Mouse (Mus musculus): ENCODE data around the gene Sypl. TPM values are rescaled to one million over a fixed set of nuclear protein-coding genes. Genes with fewer than 3 reads are reported as not detected.
A peak's percentile ranks its signal among the peaks of the same experiment; 100 is the strongest.

The Sypl gene
- polyA plus RNA-seq, 1 experiment: 54.7 TPM

GRCm38 (mm10) chr12:33016824-33017705, 63.4 kb downstream of the Sypl start:
- no peak overlapping the region for H3K27ac ChIP-seq (ENCODE audit: insufficient read depth, low read length)
- TF ChIP-seq POLR2A (IDR thresholded peaks at IDR 0.05; ENCODE audit: borderline replicate concordance, insufficient read depth, low read length): no peak
- TF ChIP-seq CTCF (IDR thresholded peaks at IDR 0.05; ENCODE audit: borderline replicate concordance, insufficient read depth, low read depth, low read length): no peak
- peaks cover 4% of the 10 kb centered on the region; the same call in 1 of the 2 replicates for H3K4me1 ChIP-seq (ENCODE audit: control insufficient read depth, insufficient read depth, low read length)
- DNase-seq: no peak
- no peaks in the 10 kb centered on the region for H3K27me3 ChIP-seq (ENCODE audit: control insufficient read depth, insufficient read depth, low read length)
- no peak overlapping the region for H3K4me3 ChIP-seq (replicated peaks; ENCODE audit: insufficient read depth, low read depth, low read length)
- WGBS: 88% methylated on average over 7 of the region's 7 CpGs

DNA sequence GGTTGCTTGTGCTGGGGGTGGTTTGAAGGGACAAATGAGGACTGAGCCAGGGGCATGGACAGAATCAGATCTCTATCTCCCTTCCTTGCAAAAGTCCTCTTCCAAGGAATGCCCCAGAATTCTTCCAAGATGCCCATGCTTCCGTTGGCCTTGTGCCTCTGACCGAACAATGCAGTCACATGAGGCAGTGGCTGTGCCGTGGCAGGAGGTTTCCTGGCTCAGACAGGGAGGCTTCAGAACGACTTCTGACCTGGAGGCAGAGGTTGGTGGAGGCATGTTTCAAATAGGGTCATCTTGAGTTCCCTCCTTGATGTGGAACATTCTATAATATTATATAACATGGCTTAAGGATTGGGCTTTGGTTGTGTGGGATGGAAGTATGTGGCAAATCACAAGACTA, 64.9 kb downstream of the Sypl start:
- Histone ChIP-seq H3K27me3 (ENCODE audit: control insufficient read depth, insufficient read depth, low read length) (no peaks in the 10 kb centered on the region), H3K27ac (ENCODE audit: insufficient read depth, low read length) (no peak overlapping the region), H3K4me1 (ENCODE audit: control insufficient read depth, insufficient read depth, low read length) (peaks cover 4% of the 10 kb centered on the region; the same call in 1 of the 2 replicates), H3K4me3 (replicated peaks; ENCODE audit: insufficient read depth, low read depth, low read length) (no peak overlapping the region)
- DNase-seq: no peak
- no peak for TF ChIP-seq CTCF (IDR thresholded peaks at IDR 0.05; ENCODE audit: borderline replicate concordance, insufficient read depth, low read depth, low read length)
- no peak for TF ChIP-seq POLR2A (IDR thresholded peaks at IDR 0.05; ENCODE audit: borderline replicate concordance, insufficient read depth, low read length)
- 43% methylated on average over 4 of the region's 4 CpGs for WGBS

DNA sequence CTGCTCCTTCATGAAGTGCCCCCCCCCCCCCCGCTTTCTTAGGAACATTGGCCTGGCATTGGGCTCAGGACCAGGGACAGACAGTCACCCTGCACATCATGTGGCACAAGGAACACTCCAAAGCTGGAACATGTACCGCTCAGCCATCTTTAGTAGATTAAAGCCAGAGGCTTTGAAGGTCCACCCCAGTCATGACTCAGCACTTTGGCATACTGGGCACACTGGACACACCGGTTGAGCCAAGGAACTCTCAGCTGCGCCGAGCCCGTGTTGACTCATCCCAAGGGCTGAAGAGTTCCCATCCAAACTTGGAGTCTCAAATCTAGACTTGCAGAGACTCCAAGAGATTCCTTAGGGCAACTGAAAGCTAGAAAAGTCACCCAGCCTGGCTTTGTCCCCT, 66.3 kb downstream of the Sypl start:
- H3K27ac ChIP-seq (ENCODE audit: insufficient read depth, low read length): no peak overlapping the region
- 63% methylated on average over 6 of the region's 6 CpGs for WGBS
- DNase-seq: no peak

GRCm38 (mm10) chr12:33021140-33021539, 67.4 kb downstream of the Sypl start:
- WGBS: 87% methylated on average over 9 of the region's 9 CpGs
- no peak for DNase-seq
- no peak for TF ChIP-seq CTCF (IDR thresholded peaks at IDR 0.05; ENCODE audit: borderline replicate concordance, insufficient read depth, low read depth, low read length)
- no peak for TF ChIP-seq POLR2A (IDR thresholded peaks at IDR 0.05; ENCODE audit: borderline replicate concordance, insufficient read depth, low read length)
- no peaks in the 10 kb centered on the region for H3K4me1 ChIP-seq (ENCODE audit: control insufficient read depth, insufficient read depth, low read length)
- H3K4me3 ChIP-seq (replicated peaks; ENCODE audit: insufficient read depth, low read depth, low read length): no peak overlapping the region
- no peaks in the 10 kb centered on the region for H3K27me3 ChIP-seq (ENCODE audit: control insufficient read depth, insufficient read depth, low read length)
- no peak overlapping the region for H3K27ac ChIP-seq (ENCODE audit: insufficient read depth, low read length)

More for the DNA sequence above, 66.3 kb downstream of the Sypl start:
- H3K4me3 ChIP-seq (replicated peaks; ENCODE audit: insufficient read depth, low read depth, low read length): no peak overlapping the region
- no peak for TF ChIP-seq POLR2A (IDR thresholded peaks at IDR 0.05; ENCODE audit: borderline replicate concordance, insufficient read depth, low read length)
- no peak for TF ChIP-seq CTCF (IDR thresholded peaks at IDR 0.05; ENCODE audit: borderline replicate concordance, insufficient read depth, low read depth, low read length)
- no peaks in the 10 kb centered on the region for H3K27me3 ChIP-seq (ENCODE audit: control insufficient read depth, insufficient read depth, low read length)
- H3K4me1 ChIP-seq (ENCODE audit: control insufficient read depth, insufficient read depth, low read length): peaks cover 2% of the 10 kb centered on the region; the same call in 1 of the 2 replicates

DNA sequence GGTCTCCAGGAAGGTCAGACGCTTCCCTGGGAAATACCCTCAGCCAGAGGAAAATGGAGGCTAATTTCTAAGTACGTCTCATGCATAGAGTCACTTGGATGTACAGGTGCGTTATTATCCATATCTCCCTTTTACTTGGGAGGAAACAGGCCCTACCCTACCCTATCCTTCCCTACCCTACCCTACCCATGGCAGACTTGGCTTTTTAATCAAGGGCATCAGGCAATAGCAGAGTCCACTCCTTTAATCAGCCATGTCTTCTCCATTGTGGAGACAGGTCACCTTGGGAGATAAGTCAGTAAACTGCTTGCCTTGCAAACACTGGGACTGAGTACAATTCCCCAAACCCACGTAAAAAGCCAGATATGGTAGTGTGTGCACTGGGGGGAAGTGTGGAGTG, 68.1 kb downstream of the Sypl start:
- TF ChIP-seq POLR2A (IDR thresholded peaks at IDR 0.05; ENCODE audit: borderline replicate concordance, insufficient read depth, low read length) (no peak), CTCF (IDR thresholded peaks at IDR 0.05; ENCODE audit: borderline replicate concordance, insufficient read depth, low read depth, low read length) (no peak)
- no peaks in the 10 kb centered on the region for H3K27me3 ChIP-seq (ENCODE audit: control insufficient read depth, insufficient read depth, low read length)
- DNase-seq: no peak
- no peaks in the 10 kb centered on the region for H3K4me1 ChIP-seq (ENCODE audit: control insufficient read depth, insufficient read depth, low read length)
- WGBS: 94% methylated on average over 4 of the region's 4 CpGs
- H3K4me3 ChIP-seq (replicated peaks; ENCODE audit: insufficient read depth, low read depth, low read length): no peak overlapping the region
- no peak overlapping the region for H3K27ac ChIP-seq (ENCODE audit: insufficient read depth, low read length)

GRCm38 (mm10) chr12:33024524-33024923, 70.8 kb downstream of the Sypl start:
- Histone ChIP-seq H3K27me3 (ENCODE audit: control insufficient read depth, insufficient read depth, low read length) (no peaks in the 10 kb centered on the region; the same call in 1 of the 2 replicates), H3K27ac (ENCODE audit: insufficient read depth, low read length) (no peak overlapping the region), H3K4me1 (ENCODE audit: control insufficient read depth, insufficient read depth, low read length) (peaks cover 2% of the 10 kb centered on the region; the same call in 1 of the 2 replicates), H3K4me3 (replicated peaks; ENCODE audit: insufficient read depth, low read depth, low read length) (no peak overlapping the region)
- DNase-seq: no peak
- WGBS: 52% methylated on average over 6 of the region's 6 CpGs
- no peak for TF ChIP-seq POLR2A (IDR thresholded peaks at IDR 0.05; ENCODE audit: borderline replicate concordance, insufficient read depth, low read length)
- TF ChIP-seq CTCF (IDR thresholded peaks at IDR 0.05; ENCODE audit: borderline replicate concordance, insufficient read depth, low read depth, low read length): no peak

GRCm38 (mm10) chr12:33027093-33027492, 73.4 kb downstream of the Sypl start:
- peak; percentile 97 for TF ChIP-seq CTCF (IDR thresholded peaks at IDR 0.05; ENCODE audit: borderline replicate concordance, insufficient read depth, low read depth, low read length)
- no peak for TF ChIP-seq POLR2A (IDR thresholded peaks at IDR 0.05; ENCODE audit: borderline replicate concordance, insufficient read depth, low read length)
- Histone ChIP-seq H3K4me1 (ENCODE audit: control insufficient read depth, insufficient read depth, low read length) (peaks cover 2% of the 10 kb centered on the region; the same call in 1 of the 2 replicates), H3K4me3 (replicated peaks; ENCODE audit: insufficient read depth, low read depth, low read length) (no peak overlapping the region), H3K27ac (ENCODE audit: insufficient read depth, low read length) (no peak overlapping the region), H3K27me3 (ENCODE audit: control insufficient read depth, insufficient read depth, low read length) (no peaks in the 10 kb centered on the region; the same call in 1 of the 2 replicates)
- DNase-seq: peak; percentile 70 to 75
- 1% methylated on average over 10 of the region's 10 CpGs for WGBS
